Mouse (Mus musculus): ENCODE data around the gene Tmem145. TPM values are rescaled to one million over a fixed set of nuclear protein-coding genes. Genes with fewer than 3 reads are reported as not detected.
"Not testable (repeated sequence)": the region's sequence is repeated elsewhere in the genome, so short reads cannot be mapped to it uniquely, and the experiment has no call there.

Gene Tmem145
- 0.67 and 1.1 TPM in 2 replicates for polyA plus RNA-seq (2015; fragmentation: Nextera tagmentation; extraction: Ambion mirVana)

GRCm38 (mm10) chr7:25305956-25306613 lies at the start of gene Tmem145:
Tmem145 (plus strand) TSS chr7:25306106.
- Histone ChIP-seq H3K36me3 (ENCODE audit: control insufficient read depth, insufficient read depth, low read length) (no peaks in the 10 kb centered on the region), H3K9ac (ENCODE audit: low read length) (no peak within 1 kb of the TSS), H3K4me2 (replicated peaks; ENCODE audit: low read depth) (peak within 1 kb of the TSS; percentile 84), H3K4me3 (ENCODE audit: low read depth, low read length) (peak within 1 kb of the TSS; percentile 44), H3K27me3 (ENCODE audit: control insufficient read depth, insufficient read depth, low read length) (no peaks in the 10 kb centered on the region; the same call in 1 of the 2 replicates), H3K27ac (replicated peaks) (no peak within 1 kb of the TSS), H3K4me1 (replicated peaks; ENCODE audit: control insufficient read depth, insufficient read depth) (peaks cover 5% of the 10 kb centered on the region; the same call in 1 of the 2 replicates), H3K9me3 (ENCODE audit: control insufficient read depth, low read length) (no peaks in the 10 kb centered on the region)
- WGBS = under 1% methylated on average over 45 of the region's 47 CpGs
- DNase-seq (ENCODE audit: low spot score) = peak; percentile 68
- ATAC-seq (ENCODE audit: low FRiP score, low TSS enrichment) = peak; percentile 65; the same call in 1 of the 2 replicates
- TF ChIP-seq EP300 (optimal IDR thresholded peaks at IDR 0.05) (no peak), CTCF (IDR thresholded peaks at IDR 0.05; ENCODE audit: low read depth) (peak; percentile 9; the same call in 1 of the 2 replicates)

- Histone ChIP-seq H3K9me3 (ENCODE audit: control insufficient read depth, low read length) (no peaks in the 10 kb centered on the region), H3K4me2 (replicated peaks; ENCODE audit: low read depth) (no peak overlapping the region), H3K27me3 (ENCODE audit: control insufficient read depth, insufficient read depth, low read length) (no peaks in the 10 kb centered on the region), H3K9ac (ENCODE audit: low read length) (no peak overlapping the region), H3K4me1 (replicated peaks; ENCODE audit: control insufficient read depth, insufficient read depth) (0 out of 2 replicates have a peak, but pooled peaks cover under 1% of the 10 kb centered on the region), H3K4me3 (ENCODE audit: low read depth, low read length) (no peak overlapping the region), H3K27ac (replicated peaks) (no peak overlapping the region), H3K36me3 (ENCODE audit: control insufficient read depth, insufficient read depth, low read length) (no peaks in the 10 kb centered on the region)
- no peak for DNase-seq (ENCODE audit: low spot score)
- WGBS = 80% methylated on average over 1 of the region's 1 CpGs
- ATAC-seq (ENCODE audit: low FRiP score, low TSS enrichment) = no peak
- no peak for TF ChIP-seq CTCF (IDR thresholded peaks at IDR 0.05; ENCODE audit: low read depth)
- no peak for TF ChIP-seq EP300 (optimal IDR thresholded peaks at IDR 0.05)
These were observed 44.0 kb upstream of the Tmem145 start for GRCm38 (mm10) chr7:25261896-25262295.

- no peaks in the 10 kb centered on the region for H3K9me3 ChIP-seq (ENCODE audit: control insufficient read depth, low read length)
- no peak overlapping the region for H3K4me3 ChIP-seq (ENCODE audit: low read depth, low read length)
- no peak for DNase-seq (ENCODE audit: low spot score)
- no peak overlapping the region for H3K9ac ChIP-seq (ENCODE audit: low read length)
- H3K4me2 ChIP-seq (replicated peaks; ENCODE audit: low read depth) = no peak overlapping the region
- TF ChIP-seq CTCF (IDR thresholded peaks at IDR 0.05; ENCODE audit: low read depth) (no peak), EP300 (optimal IDR thresholded peaks at IDR 0.05) (no peak)
- ATAC-seq (ENCODE audit: low FRiP score, low TSS enrichment) = no peak
- H3K27me3 ChIP-seq (ENCODE audit: control insufficient read depth, insufficient read depth, low read length) = no peaks in the 10 kb centered on the region
- peaks cover 5% of the 10 kb centered on the region; the same call in 1 of the 2 replicates for H3K4me1 ChIP-seq (replicated peaks; ENCODE audit: control insufficient read depth, insufficient read depth)
- no peak overlapping the region for H3K27ac ChIP-seq (replicated peaks)
- no peaks in the 10 kb centered on the region for H3K36me3 ChIP-seq (ENCODE audit: control insufficient read depth, insufficient read depth, low read length)
- 39% methylated on average over 17 of the region's 17 CpGs for WGBS
These were observed 41.7 kb upstream of the Tmem145 start for GRCm38 (mm10) chr7:25263968-25264870.

- not testable (repeated sequence) for H3K36me3 ChIP-seq (ENCODE audit: control insufficient read depth, insufficient read depth, low read length); H3K4me3 ChIP-seq (ENCODE audit: low read depth, low read length); H3K27ac ChIP-seq (replicated peaks); H3K27me3 ChIP-seq (ENCODE audit: control insufficient read depth, insufficient read depth, low read length); ATAC-seq (ENCODE audit: low FRiP score, low TSS enrichment); H3K9me3 ChIP-seq (ENCODE audit: control insufficient read depth, low read length); H3K4me1 ChIP-seq (replicated peaks; ENCODE audit: control insufficient read depth, insufficient read depth); DNase-seq (ENCODE audit: low spot score); H3K9ac ChIP-seq (ENCODE audit: low read length); H3K4me2 ChIP-seq (replicated peaks; ENCODE audit: low read depth)
- 81% methylated on average over 5 of the region's 5 CpGs for WGBS
These were observed 40.2 kb upstream of the Tmem145 start for GRCm38 (mm10) chr7:25265743-25266142.

GRCm38 (mm10) chr7:25266180-25266962 lies 39.5 kb upstream of the Tmem145 start:
- ATAC-seq (ENCODE audit: low FRiP score, low TSS enrichment) (no peak), DNase-seq (ENCODE audit: low spot score) (no peak)
- Histone ChIP-seq H3K4me3 (ENCODE audit: low read depth, low read length) (no peak overlapping the region), H3K27me3 (ENCODE audit: control insufficient read depth, insufficient read depth, low read length) (no peaks in the 10 kb centered on the region), H3K36me3 (ENCODE audit: control insufficient read depth, insufficient read depth, low read length) (peaks cover under 1% of the 10 kb centered on the region; the same call in 1 of the 2 replicates), H3K4me1 (replicated peaks; ENCODE audit: control insufficient read depth, insufficient read depth) (peaks cover 9% of the 10 kb centered on the region), H3K9ac (ENCODE audit: low read length) (no peak overlapping the region), H3K4me2 (replicated peaks; ENCODE audit: low read depth) (peak overlapping the region; percentile 53), H3K27ac (replicated peaks) (no peak overlapping the region), H3K9me3 (ENCODE audit: control insufficient read depth, low read length) (no peaks in the 10 kb centered on the region)
- TF ChIP-seq EP300 (optimal IDR thresholded peaks at IDR 0.05) = no peak
- TF ChIP-seq CTCF (IDR thresholded peaks at IDR 0.05; ENCODE audit: low read depth) = no peak
- WGBS = 81% methylated on average over 8 of the region's 8 CpGs

Data from stomach, postnatal 0 days (tissue).